Mouse (Mus musculus) E14TG2a.4 (cell line): ENCODE results near the gene Cdh12.

Experiments
- CTCF ChIP-seq: conservative IDR thresholded peaks from 2 replicates; pipeline ENCODE4 v1.5.1; 2014; ENCODE audit warnings: low read length
- NANOG ChIP-seq: IDR thresholded peaks from 2 replicates; pipeline ENCODE4 v1.6.1; 2014; ENCODE audit warnings: borderline replicate concordance, low read length, mixed read lengths
- POU5F1 ChIP-seq: IDR thresholded peaks from 2 replicates; pipeline ENCODE4 v1.6.1; 2014; ENCODE audit warnings: low read length, borderline replicate concordance

- TF ChIP-seq CTCF (no peak), NANOG (no peak), POU5F1 (no peak)
Observed at GRCm38 (mm10) chr15:21393080-21393479, 944.0 kb downstream of the Cdh12 start.
